Mouse (Mus musculus): Measurements from ENCODE around the gene Lhx1. TPM values are rescaled to one million over a fixed set of nuclear protein-coding genes. Genes with fewer than 3 reads are reported as not detected.

Lhx1 gene
- polyA plus RNA-seq, 1 experiment from 2014 or later: 0.06 TPM

DNA sequence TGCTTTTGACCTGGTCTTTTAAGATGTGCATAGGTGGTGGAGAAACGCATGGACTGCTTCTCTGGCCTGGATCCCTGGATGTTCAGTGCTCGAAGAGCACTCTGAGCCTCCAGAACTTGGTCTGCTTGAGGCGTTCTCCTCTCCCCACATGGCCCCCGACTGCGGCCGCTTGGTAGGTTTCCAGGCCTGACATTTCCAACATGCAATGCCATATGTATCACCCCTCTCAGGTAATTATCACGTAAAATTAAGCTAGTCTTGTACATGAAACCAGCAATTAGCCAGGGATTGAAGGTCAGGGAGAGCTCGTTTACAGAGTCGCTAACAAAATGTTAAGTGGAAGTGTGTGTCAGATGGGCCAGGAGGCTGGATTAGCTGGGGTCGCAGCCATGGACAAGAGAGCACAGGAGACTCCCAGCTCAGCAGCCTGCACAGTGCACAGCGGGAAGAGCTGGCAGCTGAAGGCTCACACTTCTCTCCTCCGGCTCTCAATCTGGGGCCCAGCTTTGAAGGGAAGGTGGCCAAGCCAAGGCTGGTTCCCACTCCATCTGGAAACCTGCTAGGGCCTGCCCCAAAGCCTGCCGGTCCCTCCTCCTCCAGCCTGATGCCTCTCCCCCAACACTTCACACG, 28.6 kb upstream of the Lhx1 start:
- Histone ChIP-seq H3K4me1 (0 out of 2 replicates have a peak, but pooled peaks cover 3% of the 10 kb centered on the region), H3K4me2 (replicated peaks) (no peak overlapping the region), H3K27ac (no peak overlapping the region), H3K27me3 (no peaks in the 10 kb centered on the region), H3K9ac (no peak overlapping the region), H3K4me3 (no peak overlapping the region), H3K36me3 (no peaks in the 10 kb centered on the region), H3K9me3 (0 out of 2 replicates have a peak, but pooled peaks cover 3% of the 10 kb centered on the region)
- no peak for ATAC-seq (ENCODE audit: low FRiP score, low read depth)
- 45% methylated on average over 14 of the region's 14 CpGs for WGBS

DNA sequence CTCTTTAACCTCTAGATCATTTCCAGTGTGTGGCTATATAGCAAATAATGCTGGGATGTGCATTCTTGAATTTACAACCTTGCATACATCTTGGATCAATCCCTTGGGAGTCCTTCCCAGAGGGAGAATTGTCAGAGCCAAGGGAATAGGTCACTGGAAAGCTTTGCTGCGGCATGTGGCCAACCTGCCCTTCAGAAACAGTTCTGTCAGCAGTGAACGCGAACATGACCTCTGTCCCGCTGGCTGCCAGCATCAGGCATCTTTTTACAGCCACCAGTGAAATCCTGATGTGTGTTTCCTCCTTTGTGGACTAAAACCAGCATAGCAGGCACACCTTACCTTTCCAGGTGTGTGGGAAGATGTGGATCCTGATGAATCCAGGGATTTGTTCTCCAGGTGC, 26.0 kb upstream of the Lhx1 start:
- Histone ChIP-seq H3K4me2 (replicated peaks) (no peak overlapping the region), H3K27me3 (no peaks in the 10 kb centered on the region), H3K4me3 (no peak overlapping the region), H3K9me3 (0 out of 2 replicates have a peak, but pooled peaks cover 3% of the 10 kb centered on the region), H3K9ac (no peak overlapping the region), H3K4me1 (0 out of 2 replicates have a peak, but pooled peaks cover 3% of the 10 kb centered on the region), H3K27ac (no peak overlapping the region), H3K36me3 (no peaks in the 10 kb centered on the region)
- no peak for ATAC-seq (ENCODE audit: low FRiP score, low read depth)
- WGBS: 77% methylated on average over 4 of the region's 4 CpGs

DNA sequence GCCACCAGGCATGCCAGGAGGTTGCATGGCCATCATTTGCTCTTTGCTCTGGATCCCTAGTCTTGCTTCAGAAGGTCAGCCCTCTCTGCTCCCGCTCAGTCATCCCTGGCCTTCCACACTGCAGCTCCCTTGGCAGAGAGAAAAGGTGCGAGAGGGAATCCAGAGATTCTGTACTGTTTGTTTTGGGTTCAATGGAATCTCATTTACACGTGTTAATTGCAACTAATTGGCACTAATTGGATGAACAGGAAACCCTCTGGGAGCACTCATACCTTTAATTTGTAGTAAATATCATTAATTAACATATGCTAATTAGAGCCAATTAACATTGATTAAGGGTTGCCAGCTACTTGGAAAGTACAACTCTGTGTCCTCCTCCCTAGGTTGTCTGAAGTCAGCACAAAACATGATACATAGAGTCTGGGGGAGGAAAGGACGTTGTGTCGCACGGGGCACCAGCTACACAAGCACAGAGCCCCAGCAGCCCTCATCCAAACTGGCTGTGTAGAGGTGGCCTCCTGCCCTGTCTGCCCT, 24.0 kb upstream of the Lhx1 start:
- Histone ChIP-seq H3K4me2 (replicated peaks) (no peak overlapping the region), H3K36me3 (no peaks in the 10 kb centered on the region), H3K9me3 (0 out of 2 replicates have a peak, but pooled peaks cover 3% of the 10 kb centered on the region), H3K4me3 (no peak overlapping the region), H3K9ac (no peak overlapping the region), H3K4me1 (0 out of 2 replicates have a peak, but pooled peaks cover 3% of the 10 kb centered on the region), H3K27ac (no peak overlapping the region), H3K27me3 (0 out of 2 replicates have a peak, but pooled peaks cover 1% of the 10 kb centered on the region)
- WGBS: 51% methylated on average over 6 of the region's 6 CpGs
- no peak for ATAC-seq (ENCODE audit: low FRiP score, low read depth)

DNA sequence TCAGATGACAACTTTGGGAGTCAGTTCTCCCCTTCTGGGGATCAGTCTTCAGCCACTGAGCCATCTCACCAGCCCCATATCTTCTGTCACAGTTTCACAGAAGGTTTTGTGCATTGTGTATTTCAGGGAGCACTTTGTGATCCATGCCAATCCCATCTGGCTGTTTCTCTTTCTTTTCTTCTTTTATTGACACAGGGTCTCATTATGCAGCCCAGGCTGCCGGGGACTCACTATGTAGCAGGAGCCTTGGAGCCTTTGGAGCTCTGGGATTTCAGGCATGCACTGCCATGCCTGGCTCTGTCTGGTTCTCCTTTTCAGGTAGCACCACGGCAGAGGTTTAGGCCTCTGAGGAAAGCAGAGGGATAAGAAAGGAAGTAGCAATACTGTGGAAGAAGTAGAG, 23.0 kb upstream of the Lhx1 start:
- Histone ChIP-seq H3K36me3 (no peaks in the 10 kb centered on the region), H3K4me3 (no peak overlapping the region), H3K9me3 (0 out of 2 replicates have a peak, but pooled peaks cover 3% of the 10 kb centered on the region), H3K4me2 (replicated peaks) (no peak overlapping the region), H3K27me3 (peaks cover 7% of the 10 kb centered on the region; the same call in 1 of the 2 replicates), H3K4me1 (no peaks in the 10 kb centered on the region), H3K27ac (no peak overlapping the region), H3K9ac (no peak overlapping the region)
- no peak for ATAC-seq (ENCODE audit: low FRiP score, low read depth)
- WGBS: 28% methylated on average over 2 of the region's 2 CpGs

DNA sequence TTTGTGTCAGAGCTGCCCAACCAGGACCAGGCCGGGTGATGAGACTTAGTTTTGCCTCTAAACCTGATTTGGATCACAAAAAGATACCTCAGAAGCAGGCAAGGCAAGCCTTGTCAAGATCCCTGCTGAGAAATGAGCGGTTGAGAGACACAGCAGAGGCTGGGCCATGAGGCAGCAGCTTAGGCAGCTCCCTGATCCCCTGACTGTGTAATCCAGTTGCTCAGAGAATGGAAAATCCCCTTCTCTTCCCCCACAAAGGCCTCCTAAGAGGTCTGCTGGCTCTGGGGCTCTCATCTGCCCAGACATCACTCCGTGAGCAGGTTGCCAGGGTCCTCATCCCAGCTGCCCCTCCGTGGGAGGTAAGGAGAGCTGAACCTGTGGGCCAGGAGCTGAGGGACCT, 14.6 kb upstream of the Lhx1 start:
- Histone ChIP-seq H3K9ac (no peak overlapping the region), H3K36me3 (no peaks in the 10 kb centered on the region), H3K4me3 (no peak overlapping the region), H3K9me3 (no peaks in the 10 kb centered on the region), H3K27me3 (peaks cover 53% of the 10 kb centered on the region), H3K4me1 (no peaks in the 10 kb centered on the region), H3K27ac (no peak overlapping the region), H3K4me2 (replicated peaks) (no peak overlapping the region)
- 15% methylated on average over 4 of the region's 4 CpGs for WGBS
- ATAC-seq (ENCODE audit: low FRiP score, low read depth): no peak

DNA sequence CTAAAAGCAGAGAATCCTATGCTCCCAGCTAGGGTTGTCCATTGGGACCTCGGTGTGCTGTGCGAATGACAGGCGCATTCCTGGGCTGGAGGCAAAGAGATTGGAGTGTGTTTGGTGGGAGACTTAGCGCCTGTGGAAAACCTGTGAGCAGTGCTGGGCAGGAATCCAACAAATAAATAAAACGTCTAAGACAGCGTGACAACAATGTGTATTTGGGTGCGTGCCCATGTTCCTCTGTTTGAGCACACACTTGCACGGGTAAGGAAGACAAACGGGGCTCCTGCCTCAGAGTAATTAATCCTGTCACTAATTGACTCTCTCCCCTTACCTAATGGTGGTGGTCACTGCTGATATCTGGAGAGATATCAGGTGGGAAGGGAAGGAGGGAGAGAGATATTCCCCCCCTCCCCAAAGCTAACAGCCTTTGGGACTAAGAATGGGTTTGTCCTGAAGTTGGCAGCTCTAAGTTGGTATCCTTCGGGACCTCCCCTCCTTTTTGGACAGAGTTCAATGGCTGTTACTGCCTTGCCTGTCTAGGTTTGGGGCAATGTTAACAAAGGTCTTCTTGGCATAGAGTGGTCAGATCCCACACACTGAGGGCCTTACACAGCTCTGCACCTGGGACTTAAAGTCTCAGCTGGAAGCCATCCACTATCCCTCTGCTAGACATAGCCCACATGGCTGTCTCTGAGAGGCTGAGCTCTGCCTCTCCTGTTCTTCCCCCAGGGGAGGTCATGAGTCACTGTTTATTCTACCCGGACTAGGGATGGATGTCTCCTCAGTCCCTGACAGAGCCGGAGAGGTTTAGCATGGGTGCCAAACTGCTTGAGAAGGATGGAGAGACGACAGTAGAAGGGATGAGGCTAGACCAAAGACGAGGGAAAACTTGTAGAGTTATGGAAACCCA, 4.7 kb upstream of the Lhx1 start:
- Histone ChIP-seq H3K27me3 (peaks cover 100% of the 10 kb centered on the region), H3K4me3 (no peak overlapping the region), H3K36me3 (no peaks in the 10 kb centered on the region), H3K27ac (no peak overlapping the region), H3K9me3 (no peaks in the 10 kb centered on the region), H3K9ac (no peak overlapping the region), H3K4me1 (peaks cover 29% of the 10 kb centered on the region), H3K4me2 (replicated peaks) (no peak overlapping the region)
- WGBS: 7% methylated on average over 14 of the region's 14 CpGs
- ATAC-seq (ENCODE audit: low FRiP score, low read depth): no peak

DNA sequence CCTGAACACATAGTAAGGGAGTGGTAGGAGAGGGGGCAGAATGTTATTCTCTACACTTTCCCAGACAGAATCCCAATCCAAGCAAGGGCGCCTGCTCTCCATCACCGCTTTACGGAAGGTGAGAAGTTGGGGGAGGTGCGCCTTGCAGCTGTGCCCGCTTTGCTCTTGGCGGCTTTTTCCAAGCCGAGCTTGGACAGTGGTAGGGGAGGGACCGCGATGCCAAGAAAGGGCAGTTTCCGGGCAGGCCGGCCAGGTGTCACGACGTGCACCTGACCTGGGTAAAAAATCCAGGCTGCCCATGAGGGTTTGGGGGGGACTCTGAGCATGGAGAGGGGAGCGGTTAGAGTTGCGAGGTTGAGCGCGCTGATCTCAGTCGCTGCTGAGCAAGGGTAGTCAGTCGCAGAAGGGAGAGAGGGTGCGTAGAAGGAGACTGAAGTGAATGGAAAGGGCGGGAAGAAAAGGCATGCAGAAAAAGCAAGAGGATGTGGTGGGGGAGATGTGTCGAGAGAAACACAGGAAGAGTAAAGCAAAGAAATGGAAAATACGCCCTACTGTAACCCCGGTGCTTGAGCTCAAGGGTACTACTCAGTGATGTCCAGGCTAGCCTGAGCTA, 3.9 kb upstream of the Lhx1 start:
- peak overlapping the region; percentile 20; the same call in 1 of the 2 replicates for H3K4me3 ChIP-seq
- peaks cover 37% of the 10 kb centered on the region for H3K4me1 ChIP-seq
- H3K27me3 ChIP-seq: peaks cover 100% of the 10 kb centered on the region
- no peak for ATAC-seq (ENCODE audit: low FRiP score, low read depth)
- WGBS: 1% methylated on average over 24 of the region's 24 CpGs
- H3K27ac ChIP-seq: no peak overlapping the region
- H3K9me3 ChIP-seq: no peaks in the 10 kb centered on the region
- H3K9ac ChIP-seq: no peak overlapping the region
- H3K4me2 ChIP-seq (replicated peaks): peak overlapping the region; percentile 44
- no peaks in the 10 kb centered on the region for H3K36me3 ChIP-seq

DNA sequence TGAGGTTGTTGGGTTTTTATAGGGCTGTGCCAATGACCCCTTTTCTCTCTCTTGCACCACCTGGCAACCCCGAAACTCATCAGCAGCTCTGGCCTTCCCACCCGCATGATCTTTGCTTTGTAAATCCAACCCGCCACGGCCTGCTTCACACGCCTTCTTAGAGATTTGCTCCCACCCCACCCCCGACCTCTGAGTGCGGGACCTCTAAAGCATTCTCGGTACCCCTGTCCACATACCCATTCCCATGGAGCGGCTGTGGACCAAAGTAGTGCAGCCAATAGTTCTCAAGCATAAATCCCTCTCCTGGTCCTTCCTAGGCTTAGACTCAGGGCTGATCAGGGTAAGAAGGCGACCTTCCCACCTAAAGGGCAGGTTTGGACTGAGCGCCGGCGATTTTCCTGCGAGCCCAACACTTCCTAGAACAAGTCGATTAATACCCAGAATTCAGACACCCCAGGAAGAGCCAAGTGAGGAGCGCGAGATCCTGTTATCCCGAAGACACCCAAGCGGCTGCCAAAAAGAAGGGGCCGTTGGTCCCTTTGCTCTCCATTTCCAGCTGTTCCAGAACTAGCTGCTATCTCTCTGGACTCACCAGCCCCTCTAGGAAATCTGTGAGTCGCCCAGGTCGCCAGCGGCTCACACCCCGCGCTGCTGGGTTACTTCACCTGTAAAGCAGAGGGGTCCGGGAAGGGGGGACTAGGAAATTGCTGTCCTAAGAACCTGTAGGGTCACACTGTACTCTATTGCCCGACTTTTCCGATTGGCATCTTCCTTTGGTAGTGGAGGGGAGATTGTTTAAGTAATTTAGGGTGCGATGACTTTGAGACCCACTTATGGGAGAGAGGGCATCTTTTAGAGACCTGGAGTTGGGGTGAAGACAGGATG, 1.9 kb upstream of the Lhx1 start:
- no peak for ATAC-seq (ENCODE audit: low FRiP score, low read depth)
- no peaks in the 10 kb centered on the region for H3K36me3 ChIP-seq
- H3K9me3 ChIP-seq: no peaks in the 10 kb centered on the region
- no peak overlapping the region for H3K4me2 ChIP-seq (replicated peaks)
- peaks cover 99% of the 10 kb centered on the region for H3K27me3 ChIP-seq
- peaks cover 48% of the 10 kb centered on the region for H3K4me1 ChIP-seq
- 2% methylated on average over 29 of the region's 29 CpGs for WGBS
- H3K27ac ChIP-seq: no peak overlapping the region
- no peak overlapping the region for H3K9ac ChIP-seq
- no peak overlapping the region for H3K4me3 ChIP-seq

DNA sequence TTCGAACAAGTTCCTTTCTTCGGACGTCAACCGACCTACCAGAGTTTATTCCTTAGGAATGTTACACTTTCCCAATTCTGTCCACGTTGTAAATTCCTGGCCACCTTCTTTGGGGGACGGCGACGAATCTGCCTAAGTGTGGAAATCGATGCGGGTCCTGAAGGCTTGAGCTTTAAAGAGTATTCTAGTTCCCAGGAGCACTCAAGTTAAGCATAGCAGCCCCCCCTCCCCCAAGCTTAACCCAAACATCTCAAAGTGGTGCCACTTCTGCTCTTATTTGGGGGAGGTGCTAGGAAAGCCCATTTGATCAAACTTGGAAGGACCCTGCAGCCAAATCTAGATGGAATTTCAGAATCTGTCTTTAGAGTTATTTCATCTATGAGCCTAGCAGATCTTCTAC, 1.1 kb upstream of the Lhx1 start:
- no peak overlapping the region for H3K9ac ChIP-seq
- H3K9me3 ChIP-seq: no peaks in the 10 kb centered on the region
- H3K4me2 ChIP-seq (replicated peaks): peak overlapping the region; percentile 85
- under 1% methylated on average over 10 of the region's 10 CpGs for WGBS
- H3K36me3 ChIP-seq: no peaks in the 10 kb centered on the region
- no peak for ATAC-seq (ENCODE audit: low FRiP score, low read depth)
- peaks cover 48% of the 10 kb centered on the region for H3K4me1 ChIP-seq
- peak overlapping the region; percentile 49 for H3K4me3 ChIP-seq
- H3K27me3 ChIP-seq: peaks cover 99% of the 10 kb centered on the region
- H3K27ac ChIP-seq: no peak overlapping the region

DNA sequence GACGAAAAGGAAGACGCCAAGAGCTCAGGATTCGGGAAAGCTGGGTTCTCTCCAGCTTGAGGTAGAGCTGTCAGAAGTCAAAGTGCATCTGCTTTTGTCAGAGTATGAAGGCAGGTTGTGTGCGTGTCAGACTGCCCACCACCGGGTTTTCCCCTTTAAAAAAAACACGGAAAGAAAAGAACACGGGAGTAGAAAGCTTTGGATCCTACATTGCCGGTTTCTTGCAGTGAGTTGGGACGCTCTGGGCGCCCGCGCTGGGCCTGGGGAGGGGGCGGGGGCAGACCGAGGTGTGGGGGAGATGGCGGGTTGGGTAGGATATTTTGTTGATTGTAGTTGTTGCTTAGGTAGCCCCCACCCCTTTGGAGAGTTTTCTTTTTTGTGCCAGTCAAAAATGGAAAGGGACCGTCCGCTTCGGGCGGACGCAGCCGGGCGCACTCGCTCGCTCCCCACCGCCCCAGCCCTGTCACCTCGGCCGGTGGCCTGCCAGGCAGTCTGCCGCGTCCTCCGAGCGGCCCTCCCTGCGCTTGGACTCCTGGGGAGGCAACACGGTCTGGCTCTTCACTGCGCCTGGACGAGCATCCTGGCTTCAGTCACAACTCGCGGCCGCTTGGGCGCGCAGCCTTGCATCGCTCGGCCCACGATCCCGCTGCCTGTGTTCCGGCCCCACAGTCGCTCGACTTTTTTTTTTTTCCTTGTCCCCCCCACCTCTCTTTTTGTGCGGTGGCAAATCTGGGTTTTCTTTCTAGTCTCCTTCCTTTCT, 644 bp downstream of the Lhx1 start:
- Histone ChIP-seq H3K4me2 (replicated peaks) (peak overlapping the region; percentile 85), H3K9ac (no peak overlapping the region), H3K27me3 (peaks cover 99% of the 10 kb centered on the region), H3K27ac (no peak overlapping the region), H3K4me3 (peak overlapping the region; percentile 49), H3K4me1 (peaks cover 44% of the 10 kb centered on the region), H3K36me3 (no peaks in the 10 kb centered on the region), H3K9me3 (no peaks in the 10 kb centered on the region)
- ATAC-seq (ENCODE audit: low FRiP score, low read depth): no peak
- under 1% methylated on average over 48 of the region's 48 CpGs for WGBS
